Mouse (Mus musculus) fibroblast of lung, adult 2 months (primary cell): Measurements from ENCODE around the gene Cdc42ep2.

Experiments
- DNase-seq: peaks from one replicate; pipeline ENCODE4 v3.0.0-alpha.2; 2011; ENCODE audit warnings: low read depth

Cdc42ep2 gene

GRCm38 (mm10) chr19:5874391-5874968 is 50.1 kb downstream of the Cdc42ep2 start:
- DNase-seq, result no peak

DNA sequence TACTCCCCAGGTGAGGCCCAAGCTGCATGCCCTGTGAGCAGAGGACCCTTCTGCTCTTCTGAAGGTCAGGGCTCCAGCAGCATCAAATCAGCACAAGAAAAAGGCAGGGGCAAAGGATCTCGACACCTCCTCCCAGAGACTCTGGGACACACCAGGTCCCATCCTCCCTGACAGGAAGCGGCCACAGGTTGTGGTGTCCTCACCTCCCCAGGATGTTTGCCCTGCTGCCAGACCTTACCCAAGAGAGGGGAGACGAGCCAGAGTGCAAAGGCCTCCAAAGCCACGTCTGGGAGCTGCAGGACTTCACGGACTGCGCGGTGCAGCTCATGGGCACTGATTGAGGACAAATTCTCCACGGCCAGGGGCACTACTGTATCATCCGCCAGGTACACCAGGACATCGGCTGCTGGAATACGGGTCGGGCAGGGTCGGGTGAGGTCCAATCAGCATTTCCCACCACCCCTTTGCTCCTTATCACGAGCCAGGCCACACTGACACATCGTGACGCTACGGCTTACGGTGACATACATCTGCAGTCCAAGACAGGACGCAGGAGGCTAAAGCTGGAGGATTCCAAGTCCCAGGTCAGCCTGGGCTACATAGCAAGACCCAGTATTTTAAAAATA is 51.6 kb downstream of the Cdc42ep2 start:
- DNase-seq, result no peak

DNA sequence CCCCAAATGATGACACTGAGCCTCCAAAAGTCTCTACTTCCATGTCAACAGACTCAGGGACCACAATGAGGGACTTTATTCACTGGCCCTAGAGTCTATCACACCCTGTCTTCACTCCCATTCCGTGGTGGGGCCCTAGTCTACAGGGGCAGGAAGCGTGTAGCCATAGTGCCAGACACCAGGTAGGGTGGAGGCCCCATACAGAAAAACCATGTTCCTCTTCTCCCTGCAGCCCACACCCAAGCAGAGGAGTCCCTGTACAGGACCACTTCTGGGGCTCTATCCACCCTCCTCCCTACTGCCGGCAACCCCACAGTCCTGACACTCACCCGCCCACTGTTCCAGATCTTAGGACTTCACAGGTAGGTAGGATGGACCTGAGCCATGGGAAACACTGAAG is 52.1 kb downstream of the Cdc42ep2 start:
- no peak for DNase-seq

GRCm38 (mm10) chr19:5871683-5872082 is 52.9 kb downstream of the Cdc42ep2 start:
- no peak for DNase-seq

DNA sequence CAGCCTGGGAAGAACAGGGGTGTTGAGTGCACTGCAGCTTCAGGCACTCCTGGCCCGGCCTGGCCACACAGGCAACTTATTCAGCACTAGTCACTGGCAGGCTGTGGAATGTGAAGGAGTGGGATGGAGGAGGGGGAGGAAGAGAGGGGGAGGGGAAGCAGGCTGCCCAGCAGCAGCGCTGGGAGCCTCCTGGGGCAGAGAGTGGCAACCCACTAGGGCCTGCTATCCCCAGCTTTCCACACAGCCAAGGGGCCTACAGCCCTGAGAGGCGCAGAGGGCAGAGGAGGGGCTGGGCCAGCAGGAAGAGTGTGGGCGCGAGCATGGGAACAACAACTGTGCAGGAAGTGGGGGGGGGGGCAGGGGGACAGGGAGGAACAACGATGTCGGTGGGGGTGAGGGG is 53.3 kb downstream of the Cdc42ep2 start:
- DNase-seq, result no peak

- DNase-seq, result no peak
These were observed 56.5 kb downstream of the Cdc42ep2 start for GRCm38 (mm10) chr19:5868096-5868495.
